Mouse (Mus musculus) limb, embryonic 15.5 days (tissue): ENCODE measurements around the gene Gas2l1. TPM values are rescaled to one million over a fixed set of nuclear protein-coding genes. Genes with fewer than 3 reads are reported as not detected.

ENCODE experiments used
- ATAC-seq: fragments of 200-750 bp; cut with Nextera tagmentation; 2 replicates; pipeline ENCODE4 v1.8.0; 2017; ENCODE audit warnings: low read depth, moderate TSS enrichment; ENCODE audit not compliant: insufficient number of reproducible peaks, low FRiP score, low TSS enrichment
- H3K27ac ChIP-seq: fragments of 300-500 bp; sonication (generic); 2 replicates; pipeline ENCODE4 v1.5.1; 2015; ENCODE audit warnings: moderate library complexity, mild to moderate bottlenecking, inconsistent platforms
- H3K27me3 ChIP-seq: fragments of 300-500 bp; sonication (generic); 2 replicates; pipeline ENCODE4 v1.6.1; 2015; ENCODE audit warnings: inconsistent platforms
- H3K36me3 ChIP-seq: fragments of 300-500 bp; sonication (generic); 2 replicates; pipeline ENCODE4 v1.6.1; 2015; ENCODE audit warnings: inconsistent platforms
- H3K4me1 ChIP-seq: fragments of 300-500 bp; sonication (generic); 2 replicates; pipeline ENCODE4 v1.6.1; 2015; ENCODE audit warnings: inconsistent platforms
- H3K4me2 ChIP-seq: fragments of 300-500 bp; sonication (generic); 2 replicates; pipeline ENCODE4 v1.6.1; 2015; ENCODE audit warnings: mild to moderate bottlenecking, inconsistent platforms
- H3K4me3 ChIP-seq: fragments of 300-500 bp; sonication (generic); 2 replicates; pipeline ENCODE4 v1.5.1; 2015; ENCODE audit warnings: mild to moderate bottlenecking, inconsistent platforms
- H3K9ac ChIP-seq: fragments of 300-500 bp; sonication (generic); 2 replicates; pipeline ENCODE4 v1.6.1; 2015; ENCODE audit warnings: inconsistent platforms
- H3K9me3 ChIP-seq: fragments of 300-500 bp; sonication (generic); 2 replicates; pipeline ENCODE4 v1.6.1; 2016; ENCODE audit warnings: inconsistent platforms
- WGBS: fragments of 180-500 bp; shearing (Covaris S2); methylation state at CpG from one replicate; pipeline ENCODE4 v1.1.7; 2015; 5-methylcytosine and 5-hydroxymethylcytosine counted together
- microRNA-seq: library from miRNA; unstranded; fragments of <30 nt; microRNA quantifications from one replicate; pipeline ENCODE4, GENCODE M21; 2016
- polyA plus RNA-seq: library from polyadenylated mRNA; unstranded; fragments of >200 nt; fragmentation: Nextera tagmentation; extraction: Ambion mirVana; gene quantifications from 2 replicates; pipeline ENCODE4 v1.2.1, GENCODE M21; 2015

Gene Gas2l1
- polyA plus RNA-seq, 1 experiment from 2014 or later, result 32.3 TPM

GRCm38 (mm10) chr11:5008867-5009266 is 56.3 kb downstream of the Gas2l1 start:
- Histone ChIP-seq H3K27me3 (no peaks in the 10 kb centered on the region), H3K4me1 (peaks cover 4% of the 10 kb centered on the region; the same call in 1 of the 2 replicates), H3K36me3 (peaks cover 18% of the 10 kb centered on the region), H3K9me3 (no peaks in the 10 kb centered on the region), H3K9ac (no peak overlapping the region), H3K4me2 (no peak overlapping the region), H3K4me3 (no peak overlapping the region), H3K27ac (no peak overlapping the region)
- ATAC-seq, result no peak
- 83% methylated on average over 3 of the region's 3 CpGs for WGBS

GRCm38 (mm10) chr11:5007186-5007585 is 57.9 kb downstream of the Gas2l1 start:
- Histone ChIP-seq H3K9me3 (no peaks in the 10 kb centered on the region), H3K4me2 (no peak overlapping the region), H3K4me1 (peaks cover 4% of the 10 kb centered on the region; the same call in 1 of the 2 replicates), H3K27ac (no peak overlapping the region), H3K9ac (no peak overlapping the region), H3K4me3 (no peak overlapping the region), H3K36me3 (peaks cover 14% of the 10 kb centered on the region; the same call in 1 of the 2 replicates), H3K27me3 (no peaks in the 10 kb centered on the region)
- no peak for ATAC-seq
- 67% methylated on average over 1 of the region's 1 CpGs for WGBS

GRCm38 (mm10) chr11:5005528-5005927 is 59.6 kb downstream of the Gas2l1 start:
- Histone ChIP-seq H3K9ac (no peak overlapping the region), H3K9me3 (no peaks in the 10 kb centered on the region), H3K27me3 (no peaks in the 10 kb centered on the region), H3K4me3 (no peak overlapping the region), H3K4me1 (peaks cover 4% of the 10 kb centered on the region; the same call in 1 of the 2 replicates), H3K4me2 (no peak overlapping the region), H3K36me3 (peaks cover 12% of the 10 kb centered on the region; the same call in 1 of the 2 replicates), H3K27ac (no peak overlapping the region)
- no peak for ATAC-seq
- WGBS, result 83% methylated on average over 2 of the region's 2 CpGs

Small RNA genes lying within 50 kb of the gene (microRNA-seq; reads per million reads assigned to microRNA genes)
- gene Gm47296, result not detected

Other genes starting within 250 kb of the Gas2l1 start
- gene Nf2, start 215.8 kb downstream of the Gas2l1 start, polyA plus RNA-seq, result 44.6 and 47.3 TPM in 2 replicates
- 37.8 and 42.1 TPM in 2 replicates for gene Nipsnap1, start 191.4 kb downstream of the Gas2l1 start, polyA plus RNA-seq
- gene Thoc5, start 170.0 kb downstream of the Gas2l1 start, polyA plus RNA-seq, result 28.8 and 29.9 TPM in 2 replicates
- gene Nefh, start 117.3 kb downstream of the Gas2l1 start, polyA plus RNA-seq, result 0.23 and 0.25 TPM in 2 replicates
- 55.2 and 56.5 TPM in 2 replicates for gene Ap1b1, start 78.5 kb downstream of the Gas2l1 start, polyA plus RNA-seq
- 7.1 and 8.6 TPM in 2 replicates for gene Rasl10a, start 7.2 kb downstream of the Gas2l1 start, polyA plus RNA-seq
- gene Rhbdd3, start 33.6 kb upstream of the Gas2l1 start, polyA plus RNA-seq, result 23.1 and 26.1 TPM in 2 replicates
- 655 and 680 TPM in 2 replicates for gene Ewsr1, start 33.9 kb upstream of the Gas2l1 start, polyA plus RNA-seq
- gene Emid1, start 86.9 kb upstream of the Gas2l1 start, polyA plus RNA-seq, result 39.1 and 41.0 TPM in 2 replicates
- gene Kremen1, start 196.2 kb upstream of the Gas2l1 start, polyA plus RNA-seq, result 37.6 and 42.9 TPM in 2 replicates